Mouse (Mus musculus) left cerebral cortex, adult 9 months (tissue): Measurements from ENCODE around the gene Gabpb2.

ENCODE experiments used
- DNase-seq, 2 experiments: peaks; one replicate each; pipeline ENCODE4 v3.0.0; 2022; ENCODE audit warnings: low spot score in 2 of 2

Gene Gabpb2

DNA sequence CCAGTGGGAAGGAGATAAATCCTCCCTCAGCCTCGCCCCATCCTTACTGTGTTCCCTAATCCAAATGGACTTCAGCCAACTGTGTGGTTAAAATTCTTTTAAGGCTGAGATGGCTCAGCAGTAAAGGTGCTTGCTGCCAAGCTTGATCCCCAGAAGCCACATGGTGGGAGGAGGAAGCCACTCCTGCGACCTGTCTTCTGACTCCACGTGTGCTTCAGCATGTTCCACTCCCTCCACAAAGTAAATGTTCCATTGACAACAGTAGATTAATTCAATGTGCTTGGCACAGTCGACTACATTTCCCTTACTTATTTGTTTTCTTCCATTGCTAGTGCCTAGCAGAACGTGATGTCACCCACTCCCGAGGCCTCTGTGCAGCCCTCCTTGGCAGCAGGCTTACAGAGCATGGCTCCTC, 23.0 kb downstream of the Gabpb2 start:
- no peak for DNase-seq

DNA sequence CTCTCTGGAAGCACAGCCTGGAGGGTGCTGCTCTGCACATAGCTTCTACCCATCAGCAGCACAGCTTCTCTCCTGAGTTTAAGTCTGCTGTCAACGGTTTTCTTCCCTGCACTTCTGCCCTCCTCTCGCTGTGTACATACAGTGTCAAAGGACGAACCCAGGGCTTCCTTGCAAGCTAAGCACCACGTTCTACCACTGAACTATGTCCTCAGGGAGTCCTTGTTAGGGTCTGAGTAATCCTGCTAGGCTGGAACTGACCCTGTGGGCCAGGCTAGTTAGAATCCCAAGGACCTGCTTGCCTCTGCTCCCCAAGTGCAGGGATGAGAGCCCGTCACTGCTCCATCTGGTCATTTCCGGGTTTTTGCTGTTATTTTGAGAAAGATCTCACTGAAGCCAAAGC, 30.8 kb downstream of the Gabpb2 start:
- no peak for DNase-seq

DNA sequence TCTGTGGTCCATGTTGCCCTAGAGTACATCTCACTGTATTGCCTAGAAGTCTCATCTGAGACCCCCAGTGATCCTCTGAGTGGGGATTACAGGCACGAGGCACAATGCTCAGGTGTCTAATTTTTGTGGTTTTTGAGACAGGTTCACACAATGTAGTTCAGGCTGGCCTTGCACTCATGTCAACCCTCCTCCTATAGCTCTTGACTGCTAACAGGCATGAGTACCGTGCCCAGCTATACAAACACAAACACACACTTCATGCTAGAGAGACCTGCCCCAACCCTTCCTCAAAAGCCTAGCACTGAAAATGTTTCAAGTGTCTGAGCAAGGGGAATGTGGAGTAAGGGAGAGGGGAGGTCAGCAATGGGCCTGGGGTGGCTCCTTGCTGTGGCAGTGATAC, 31.6 kb downstream of the Gabpb2 start:
- no peak for DNase-seq

- DNase-seq = no peak
Observed at GRCm38 (mm10) chr3:95184796-95185577, 32.7 kb downstream of the Gabpb2 start.

GRCm38 (mm10) chr3:95181841-95182240, 35.9 kb downstream of the Gabpb2 start:
- no peak for DNase-seq

DNA sequence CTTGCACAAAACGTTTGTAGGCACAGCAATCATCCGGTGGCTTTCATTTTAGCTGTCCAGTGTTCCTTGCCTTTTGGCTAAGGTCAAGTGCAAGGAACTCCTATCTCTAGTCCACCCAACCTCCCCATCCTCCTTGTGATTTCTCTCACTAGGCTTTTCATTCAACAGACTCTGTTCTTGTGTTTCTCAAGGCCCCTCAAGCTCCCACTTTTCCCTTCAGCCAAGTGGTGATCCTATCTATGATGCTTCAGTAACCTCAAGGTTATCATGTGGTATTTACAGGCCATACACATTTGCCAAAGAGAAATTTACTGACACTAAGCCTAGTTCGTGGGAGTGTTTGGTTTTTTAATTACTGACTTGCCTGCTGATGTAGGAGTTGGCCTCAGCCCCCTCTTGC, 37.8 kb downstream of the Gabpb2 start:
- DNase-seq = no peak

DNA sequence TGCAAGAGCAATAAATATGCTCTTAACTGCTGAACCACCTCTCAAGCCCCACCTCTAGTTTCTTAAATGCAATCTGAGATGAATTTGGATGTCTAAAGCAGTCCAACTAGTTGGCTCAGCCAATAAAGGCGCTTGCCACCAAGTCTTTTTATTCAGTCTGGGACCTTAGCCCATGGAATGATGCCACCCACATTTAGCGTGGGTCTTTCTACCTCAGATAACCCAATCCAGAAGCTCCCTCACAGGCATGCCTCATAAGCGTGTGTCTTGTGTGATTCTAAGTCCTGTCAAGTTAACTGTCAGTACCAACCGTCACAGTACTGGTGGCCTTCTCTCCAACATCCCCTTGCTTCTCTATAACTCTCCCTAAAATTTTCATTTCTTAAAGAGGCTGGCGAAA, 38.8 kb downstream of the Gabpb2 start:
- no peak for DNase-seq

- DNase-seq = no peak
Observed at GRCm38 (mm10) chr3:95177583-95177982, 40.1 kb downstream of the Gabpb2 start.

GRCm38 (mm10) chr3:95176500-95176899, 41.2 kb downstream of the Gabpb2 start:
- no peak for DNase-seq

DNA sequence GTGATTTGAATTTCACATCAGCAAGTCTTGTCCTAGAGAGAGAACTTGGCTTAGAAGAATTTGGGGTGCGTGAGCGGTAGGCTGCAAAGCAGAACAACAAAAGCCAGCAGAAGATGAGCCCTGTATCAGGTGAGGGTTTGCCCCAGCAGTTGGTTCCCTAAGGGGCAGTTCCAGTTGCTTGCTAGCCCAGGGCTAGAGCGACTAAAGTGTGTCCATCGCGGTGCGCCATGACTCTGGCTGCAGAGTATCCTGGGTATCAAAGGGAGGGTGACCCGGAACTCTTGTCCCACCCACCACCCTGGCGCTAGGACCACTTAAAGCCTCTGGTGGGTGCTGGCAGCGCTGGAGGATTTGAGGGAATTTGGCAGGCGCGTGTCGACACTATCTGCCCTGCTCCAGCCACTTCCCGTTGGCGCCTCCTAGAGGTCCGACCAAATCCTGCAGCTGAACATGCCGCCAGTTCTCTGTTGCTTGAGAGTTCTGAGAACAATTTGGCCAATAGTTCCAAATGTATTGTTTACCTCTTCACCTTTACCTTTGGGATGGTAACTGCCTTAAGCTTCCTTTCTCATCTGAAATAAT, 43.6 kb downstream of the Gabpb2 start:
- DNase-seq = peak in 1 of 2 experiments; percentile 79

DNA sequence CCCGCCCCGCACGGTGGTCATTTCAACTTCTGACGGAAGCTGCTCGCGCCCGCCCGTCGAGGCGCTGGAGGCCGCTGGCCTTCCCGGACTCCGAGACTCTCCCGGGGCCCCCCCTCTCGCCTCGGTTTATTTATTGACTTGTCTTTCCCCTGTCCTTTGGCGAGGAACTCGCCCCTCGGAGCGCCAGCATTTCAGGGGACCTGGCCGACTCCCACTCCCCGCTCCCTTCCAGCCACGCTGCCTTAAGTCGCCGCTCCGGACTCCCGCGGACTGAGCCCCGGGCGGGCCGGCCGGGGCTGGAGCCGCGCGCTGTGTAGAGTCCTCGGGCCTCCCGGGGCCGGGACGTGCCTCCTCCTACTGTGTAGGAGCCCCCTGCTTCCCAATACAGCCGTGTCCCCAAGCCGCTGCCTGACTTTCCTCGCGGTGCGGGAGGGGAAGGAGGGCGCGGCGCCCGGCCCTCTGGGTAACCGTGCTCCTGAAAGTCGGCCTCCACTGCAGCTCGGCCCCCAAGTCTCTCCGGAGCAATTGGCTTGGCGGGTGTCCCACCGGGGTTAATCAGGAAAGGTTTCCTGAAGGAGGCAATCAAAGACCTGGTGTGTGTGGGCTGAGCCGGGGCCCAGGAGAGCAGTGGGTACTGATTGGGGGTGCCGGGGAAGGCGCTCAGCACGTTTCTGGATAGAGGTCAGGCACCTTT, 44.3 kb downstream of the Gabpb2 start:
- DNase-seq = no peak

- no peak for DNase-seq
Observed at GRCm38 (mm10) chr3:95172526-95173255, 45.0 kb downstream of the Gabpb2 start.

DNA sequence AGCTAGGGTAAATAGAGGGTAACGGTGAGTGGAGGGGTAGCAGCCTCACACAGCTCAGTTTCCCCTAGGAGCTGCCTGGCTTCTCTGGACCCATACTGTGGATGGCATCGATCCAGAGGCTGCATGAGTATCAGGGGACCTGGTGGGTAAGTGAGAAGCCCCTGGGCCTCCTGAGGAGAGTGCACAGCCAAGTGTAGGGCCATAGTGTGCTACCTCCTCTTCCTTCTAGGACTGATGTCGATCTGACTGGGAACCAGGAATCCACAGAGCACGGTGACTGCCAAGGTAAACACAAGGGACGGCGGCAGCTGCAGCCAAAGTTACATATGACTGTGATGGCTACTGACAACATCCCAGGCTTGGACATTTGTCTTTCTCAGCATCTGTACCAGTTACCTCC, 46.6 kb downstream of the Gabpb2 start:
- DNase-seq = no peak

GRCm38 (mm10) chr3:95169996-95170395, 47.7 kb downstream of the Gabpb2 start:
- no peak for DNase-seq

GRCm38 (mm10) chr3:95164840-95165239, 52.9 kb downstream of the Gabpb2 start:
- no peak for DNase-seq

DNA sequence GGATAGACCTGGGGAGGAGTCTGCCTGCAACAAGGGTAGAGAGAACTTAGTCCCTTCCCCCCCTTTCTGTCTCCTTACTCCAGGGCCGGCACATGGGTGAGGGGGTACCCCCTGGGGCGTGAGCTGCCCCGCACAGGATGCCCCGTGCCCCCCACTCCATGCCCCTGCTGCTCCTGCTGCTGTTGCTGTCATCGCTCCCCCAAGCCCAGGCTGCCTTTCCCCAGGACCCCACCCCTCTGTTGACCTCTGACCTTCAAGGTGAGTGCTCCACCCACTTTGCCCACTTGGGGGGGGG, 53.5 kb downstream of the Gabpb2 start:
- DNase-seq = no peak

GRCm38 (mm10) chr3:95163419-95164255, 54.1 kb downstream of the Gabpb2 start:
- DNase-seq = no peak

GRCm38 (mm10) chr3:95162345-95162628, 55.4 kb downstream of the Gabpb2 start:
- no peak for DNase-seq

DNA sequence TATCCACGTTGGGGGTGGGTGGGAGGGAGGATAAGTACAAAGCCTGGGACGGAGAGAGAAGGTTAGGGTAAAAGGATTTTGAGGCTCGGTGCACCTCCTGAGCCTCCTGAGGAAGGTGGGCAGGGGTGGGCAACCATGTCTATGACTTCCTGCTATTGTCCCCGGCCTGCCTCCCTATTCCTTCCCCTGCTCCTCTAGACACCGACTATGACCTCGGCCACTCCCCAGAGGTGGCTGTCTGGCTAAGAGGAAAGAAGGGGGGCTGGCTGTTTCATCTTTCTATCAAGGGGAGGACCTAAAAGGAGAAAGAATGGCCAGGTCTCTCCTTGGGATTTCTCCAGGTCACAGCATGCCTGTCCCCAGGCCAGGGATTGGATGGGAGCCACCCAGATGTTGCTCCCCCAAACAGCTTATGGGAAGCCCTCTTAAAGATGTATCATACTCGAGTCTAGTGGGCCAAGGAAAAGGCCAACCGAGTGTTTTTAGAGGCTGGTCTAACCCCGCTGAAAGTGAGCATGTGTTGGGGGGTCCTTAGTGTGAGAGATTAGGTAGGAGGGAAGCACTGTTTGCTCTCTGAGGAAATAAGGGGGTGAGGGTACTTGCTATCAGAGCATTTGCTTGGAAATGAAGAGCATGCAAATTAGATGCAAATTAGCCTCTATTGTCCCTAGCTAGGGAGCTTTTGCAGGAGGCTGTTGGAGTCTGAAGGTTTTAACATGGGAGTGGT, 55.9 kb downstream of the Gabpb2 start:
- no peak for DNase-seq

DNA sequence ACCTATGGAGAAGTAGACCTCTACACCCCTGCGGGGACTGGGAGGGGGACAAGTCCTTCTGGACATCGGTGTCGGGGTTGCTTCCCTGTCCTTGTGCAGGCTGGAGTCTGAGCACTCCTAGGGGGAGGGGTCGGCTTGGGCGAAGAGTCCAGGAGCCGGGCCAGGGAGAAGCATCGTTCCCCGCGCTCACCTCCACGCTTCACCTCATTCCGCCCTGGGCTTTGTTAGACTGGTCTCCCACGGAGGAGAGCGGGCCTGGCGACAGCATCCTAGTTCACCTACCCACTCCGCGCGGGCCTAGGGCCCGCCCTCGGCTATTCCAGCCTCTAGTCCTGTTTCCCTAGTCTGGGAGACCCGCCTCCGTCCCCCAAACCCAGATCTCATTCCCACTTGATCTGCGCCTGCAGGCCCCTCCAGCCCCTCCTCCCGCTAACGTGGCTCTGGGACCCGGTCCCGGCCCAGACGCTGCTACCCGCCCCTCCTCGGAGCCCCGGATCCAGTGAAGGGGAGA, 56.6 kb downstream of the Gabpb2 start:
- no peak for DNase-seq
